Mouse (Mus musculus) G1E (cell line): ENCODE measurements around the gene Ctcf. TPM values are rescaled to one million over a fixed set of nuclear protein-coding genes. Genes with fewer than 3 reads are reported as not detected.

Experiments used
- ATAC-seq: 2 replicates; pipeline ENCODE4 v1.8.0; 2016; ENCODE audit warnings: mild to moderate bottlenecking; ENCODE audit not compliant: insufficient number of reproducible peaks, poor library complexity, low FRiP score, severe bottlenecking; ENCODE audit errors: extremely low read depth
- DNase-seq: peaks from one replicate; pipeline ENCODE4 v3.0.0; 2012; ENCODE audit warnings: low spot score
- H3K27me3 ChIP-seq: 2 replicates; pipeline ENCODE4 v1.6.1; 2012; ENCODE audit warnings: mild to moderate bottlenecking, low read length, inconsistent platforms; ENCODE audit not compliant: insufficient read depth
- H3K36me3 ChIP-seq: replicated peaks from 2 replicates; pipeline ENCODE3; 2012; ENCODE audit warnings: mild to moderate bottlenecking, inconsistent platforms
- H3K4me1 ChIP-seq: 2 replicates; pipeline ENCODE4 v1.6.1; 2012; ENCODE audit warnings: low read depth, low read length, inconsistent platforms, mixed read lengths; ENCODE audit not compliant: insufficient read depth
- H3K4me3 ChIP-seq: 2 replicates; pipeline ENCODE4 v1.5.1; 2012; ENCODE audit warnings: low read depth, mild to moderate bottlenecking, inconsistent platforms, low read length, moderate library complexity, mixed read lengths
- H3K9me3 ChIP-seq: replicated peaks from 2 replicates; pipeline ENCODE4 v1.6.1; 2012; ENCODE audit warnings: inconsistent platforms
- CTCF ChIP-seq: IDR thresholded peaks from 2 replicates; pipeline ENCODE4 v1.5.1; 2012; ENCODE audit warnings: low read depth, low read length, inconsistent platforms, mixed read lengths
- GATA1 ChIP-seq: IDR thresholded peaks from 2 replicates; pipeline ENCODE4 v1.6.1; 2012; ENCODE audit warnings: borderline replicate concordance, low read length, inconsistent platforms, mixed read lengths
- GATA2 ChIP-seq: IDR thresholded peaks from 2 replicates; pipeline ENCODE4 v1.6.1; 2012; ENCODE audit warnings: low read depth, low read length, inconsistent platforms, borderline replicate concordance
- POLR2AphosphoS5 ChIP-seq: IDR thresholded peaks from 2 replicates; pipeline ENCODE4 v1.6.1; 2012; ENCODE audit warnings: low read depth, low read length, inconsistent platforms; ENCODE audit not compliant: insufficient replicate concordance
- TAL1 ChIP-seq: conservative IDR thresholded peaks from 2 replicates; pipeline ENCODE4 v1.6.1; 2012; ENCODE audit warnings: low read depth, low read length, inconsistent platforms, mixed read lengths
- polyA plus RNA-seq: library from polyadenylated mRNA; stranded (reverse); fragments of >175 nt; gene quantifications from 2 replicates; pipeline ENCODE4 v1.2.3, GENCODE M21; 2012
- total RNA-seq, 2 experiments: library from RNA; stranded (forward) in 1 of 2; stranded (reverse) in 1 of 2; fragments of 200-1000 nt in 1 of 2; fragments of >200 nt in 1 of 2; fragmentation: Nextera tagmentation in 1 of 2; gene quantifications; 2 replicates each; pipeline ENCODE4 v1.2.3; 2014 to 2017

Ctcf gene
- total and polyA plus RNA-seq, 3 experiments, result 78.9 to 155 (median 133) TPM

GRCm38 (mm10) chr8:105714139-105714538 is 77.8 kb downstream of the Ctcf start:
- TF ChIP-seq GATA2, result no peak
- TF ChIP-seq CTCF, result peak; percentile 81
- no peak for TF ChIP-seq POLR2AphosphoS5
- TF ChIP-seq GATA1, result no peak
- no peak for TF ChIP-seq TAL1
- peaks cover 15% of the 10 kb centered on the region for H3K4me1 ChIP-seq
- ATAC-seq (no peak), DNase-seq (peak; percentile 77)
- H3K9me3 ChIP-seq, result no peaks in the 10 kb centered on the region
- no peak overlapping the region for H3K4me3 ChIP-seq
- peaks cover 9% of the 10 kb centered on the region for H3K36me3 ChIP-seq
- H3K27me3 ChIP-seq, result no peaks in the 10 kb centered on the region; the same call in 1 of the 2 replicates

- ATAC-seq (no peak), DNase-seq (no peak)
- no peak overlapping the region for H3K4me3 ChIP-seq
- no peak for TF ChIP-seq CTCF
- TF ChIP-seq GATA1, result no peak
- no peak for TF ChIP-seq GATA2
- TF ChIP-seq TAL1, result no peak
- no peak for TF ChIP-seq POLR2AphosphoS5
- H3K4me1 ChIP-seq, result peaks cover 15% of the 10 kb centered on the region
- peaks cover 9% of the 10 kb centered on the region for H3K36me3 ChIP-seq
- H3K9me3 ChIP-seq, result no peaks in the 10 kb centered on the region
- no peaks in the 10 kb centered on the region for H3K27me3 ChIP-seq
Measured at GRCm38 (mm10) chr8:105715042-105715441, 78.7 kb downstream of the Ctcf start.

GRCm38 (mm10) chr8:105716302-105716945 is 80.1 kb downstream of the Ctcf start:
- no peaks in the 10 kb centered on the region for H3K27me3 ChIP-seq
- ATAC-seq (no peak), DNase-seq (no peak)
- TF ChIP-seq GATA1, result no peak
- TF ChIP-seq CTCF, result no peak
- no peak for TF ChIP-seq POLR2AphosphoS5
- peaks cover 9% of the 10 kb centered on the region for H3K36me3 ChIP-seq
- no peak overlapping the region for H3K4me3 ChIP-seq
- peaks cover 15% of the 10 kb centered on the region for H3K4me1 ChIP-seq
- H3K9me3 ChIP-seq, result no peaks in the 10 kb centered on the region

GRCm38 (mm10) chr8:105719637-105720036 is 83.3 kb downstream of the Ctcf start:
- no peaks in the 10 kb centered on the region for H3K9me3 ChIP-seq
- H3K4me1 ChIP-seq, result peaks cover 6% of the 10 kb centered on the region; the same call in 1 of the 2 replicates
- ATAC-seq (no peak), DNase-seq (no peak)
- no peaks in the 10 kb centered on the region for H3K27me3 ChIP-seq
- no peak for TF ChIP-seq POLR2AphosphoS5
- TF ChIP-seq TAL1, result no peak
- no peak for TF ChIP-seq GATA2
- TF ChIP-seq CTCF, result no peak
- TF ChIP-seq GATA1, result no peak
- H3K4me3 ChIP-seq, result no peak overlapping the region
- peaks cover 19% of the 10 kb centered on the region for H3K36me3 ChIP-seq

GRCm38 (mm10) chr8:105722861-105723260 is 86.5 kb downstream of the Ctcf start:
- Histone ChIP-seq H3K27me3 (no peaks in the 10 kb centered on the region), H3K36me3 (peaks cover 23% of the 10 kb centered on the region), H3K4me1 (peaks cover 3% of the 10 kb centered on the region; the same call in 1 of the 2 replicates), H3K9me3 (no peaks in the 10 kb centered on the region), H3K4me3 (no peak overlapping the region)
- ATAC-seq (no peak), DNase-seq (no peak)
- TF ChIP-seq GATA2 (no peak), CTCF (no peak), POLR2AphosphoS5 (no peak), GATA1 (no peak), TAL1 (no peak)

- H3K4me3 ChIP-seq, result no peak overlapping the region
- H3K36me3 ChIP-seq, result peaks cover 26% of the 10 kb centered on the region
- ATAC-seq (no peak), DNase-seq (no peak)
- TF ChIP-seq CTCF (no peak), GATA2 (no peak), POLR2AphosphoS5 (no peak), GATA1 (no peak), TAL1 (no peak)
- H3K9me3 ChIP-seq, result no peaks in the 10 kb centered on the region
- H3K4me1 ChIP-seq, result no peaks in the 10 kb centered on the region
- no peaks in the 10 kb centered on the region for H3K27me3 ChIP-seq
Measured at GRCm38 (mm10) chr8:105725726-105726125, 89.4 kb downstream of the Ctcf start.
